In the genomic region with DNA sequence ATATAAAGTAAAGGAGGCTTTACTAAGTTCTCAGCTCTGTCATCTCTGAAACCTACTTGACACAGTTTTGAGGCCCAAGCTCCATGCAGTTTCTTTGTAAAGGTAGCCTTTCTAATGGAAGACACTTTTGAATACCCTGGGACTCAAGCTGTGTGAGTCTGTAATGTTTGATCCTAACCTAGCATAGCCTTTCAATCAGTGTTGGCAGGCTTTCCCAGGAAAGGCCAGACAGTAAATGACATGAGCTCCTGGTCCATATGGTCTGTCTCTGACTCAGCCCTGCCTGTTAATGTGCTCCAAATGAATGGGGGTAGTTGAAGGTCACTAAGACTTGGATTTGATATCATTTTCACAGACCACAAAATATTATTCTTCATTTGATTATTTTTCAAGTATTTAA, we compare ENCODE assay signal across 17 mouse cellular contexts.
"Had no signal": no experiment of that assay in that cellular context is flagged by ENCODE, and none has a peak within 500 bp of the region (broad histone marks: within the 10 kb centered on the region; RNA-seq: fewer than 3 reads in every experiment).

No protein-coding gene starts in this region.

- H3K4me2 ChIP-seq: limb, embryonic 13.5 days; liver, embryonic 12.5 days; liver, embryonic 15.5 days; lung, embryonic 15.5 days; midbrain, embryonic 12.5 days had no signal

- H3K27ac ChIP-seq: limb, embryonic 13.5 days; liver, embryonic 12.5 days; liver, embryonic 15.5 days; lung, embryonic 15.5 days; macrophage; midbrain, embryonic 12.5 days; stomach, postnatal 0 days had no signal

- H3K9me3 ChIP-seq: limb, embryonic 13.5 days; liver, embryonic 12.5 days; liver, embryonic 15.5 days; lung, embryonic 15.5 days; midbrain, embryonic 12.5 days had no signal

- H3K36me3 ChIP-seq: liver, embryonic 12.5 days; liver, embryonic 15.5 days; lung, embryonic 15.5 days had no signal

- ATAC-seq: liver, embryonic 12.5 days had no signal

- H3K27me3 ChIP-seq: limb, embryonic 13.5 days; liver, embryonic 12.5 days; liver, embryonic 15.5 days; lung, embryonic 15.5 days; midbrain, embryonic 12.5 days had no signal

- DNase-seq: kidney, adult 11 months; kidney, adult 9 months; kidney, postnatal 14 days; left cerebral cortex, postnatal 4 days; liver; lung, postnatal 14 days; right cerebral cortex, postnatal 4 days; thymus, adult 2 months; thymus, postnatal 14 days; thymus, postnatal 4 days had no signal

- H3K9ac ChIP-seq: limb, embryonic 13.5 days; liver, embryonic 12.5 days; liver, embryonic 15.5 days; lung, embryonic 15.5 days; midbrain, embryonic 12.5 days had no signal

- H3K4me3 ChIP-seq: limb, embryonic 13.5 days; liver, embryonic 12.5 days; liver, embryonic 15.5 days; lung, embryonic 15.5 days; midbrain, embryonic 12.5 days had no signal

- H3K4me1 ChIP-seq: limb, embryonic 13.5 days; liver, embryonic 12.5 days had no signal
